Mouse (Mus musculus): ENCODE data around the gene Ube2e2. TPM values are rescaled to one million over a fixed set of nuclear protein-coding genes. Genes with fewer than 3 reads are reported as not detected.

The Ube2e2 gene
- polyA plus RNA-seq (2012; rRNA removed): 98.0 and 116 TPM in 2 replicates

DNA sequence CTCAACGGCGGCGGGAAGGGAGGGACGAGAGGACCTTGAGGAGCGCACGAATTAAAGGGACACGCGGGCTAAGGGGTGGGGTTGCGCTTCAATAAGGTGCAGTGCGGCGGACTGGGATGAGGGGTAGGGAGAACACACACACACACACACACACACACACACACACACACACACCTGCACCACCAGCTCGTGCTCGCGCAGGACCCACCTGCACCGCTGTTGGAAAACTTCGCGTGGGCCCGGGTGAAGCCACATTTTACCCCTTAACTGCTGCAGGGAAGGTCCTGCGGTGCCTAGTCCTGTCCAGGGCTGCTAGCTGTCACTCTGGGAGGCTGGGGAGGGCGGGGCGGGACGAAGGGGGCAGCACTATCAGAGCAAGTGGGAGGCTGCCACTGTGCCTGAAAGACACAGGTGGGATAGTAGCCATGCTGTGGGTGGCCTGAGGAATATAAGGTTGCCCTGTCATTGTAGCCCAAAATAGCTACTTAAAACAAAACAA is at the start of gene Ube2e2:
Gene Ube2e2, minus strand, starts transcription at position 321 of the 499 bp plus-strand sequence.
- 2% methylated on average over 22 of the region's 22 CpGs for WGBS
- no peak for TF ChIP-seq CTCF (IDR thresholded peaks at IDR 0.05; ENCODE audit: insufficient read depth, low read length)
- no peak for TF ChIP-seq POLR2A (IDR thresholded peaks at IDR 0.05; ENCODE audit: borderline replicate concordance, extremely low read depth, low read depth, low read length)
- H3K4me3 ChIP-seq (replicated peaks; ENCODE audit: extremely low read depth, low read depth, low read length): peak within 1 kb of the TSS; percentile 65
- no peak for DNase-seq
- peaks cover 2% of the 10 kb centered on the region; the same call in 1 of the 2 replicates for H3K4me1 ChIP-seq (ENCODE audit: control insufficient read depth, insufficient read depth, low read length)

DNA sequence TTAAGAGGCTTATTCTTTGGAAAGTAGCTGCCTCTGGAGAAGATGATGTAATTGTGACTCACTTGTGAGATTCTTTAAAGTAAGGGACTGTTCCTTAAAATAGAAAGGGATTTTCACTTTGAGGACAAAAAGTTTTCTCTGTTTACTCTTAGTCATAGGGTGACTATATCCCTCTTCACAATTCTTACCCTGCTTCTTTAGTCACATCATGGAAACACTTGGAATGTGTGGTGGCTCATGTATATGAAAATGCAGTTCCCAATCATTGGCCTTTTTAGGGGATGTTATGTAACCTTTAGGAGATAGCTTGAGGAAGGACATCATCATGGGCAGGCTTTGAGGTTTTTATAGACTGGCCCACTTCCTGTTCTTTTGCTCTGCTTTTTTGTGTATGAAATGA is 46.0 kb upstream of the Ube2e2 start:
- no peak for TF ChIP-seq POLR2A (IDR thresholded peaks at IDR 0.05; ENCODE audit: borderline replicate concordance, extremely low read depth, low read depth, low read length)
- no peak for TF ChIP-seq CTCF (IDR thresholded peaks at IDR 0.05; ENCODE audit: insufficient read depth, low read length)
- no peaks in the 10 kb centered on the region for H3K4me1 ChIP-seq (ENCODE audit: control insufficient read depth, insufficient read depth, low read length)
- H3K4me3 ChIP-seq (replicated peaks; ENCODE audit: extremely low read depth, low read depth, low read length): no peak overlapping the region
- no peak for DNase-seq

DNA sequence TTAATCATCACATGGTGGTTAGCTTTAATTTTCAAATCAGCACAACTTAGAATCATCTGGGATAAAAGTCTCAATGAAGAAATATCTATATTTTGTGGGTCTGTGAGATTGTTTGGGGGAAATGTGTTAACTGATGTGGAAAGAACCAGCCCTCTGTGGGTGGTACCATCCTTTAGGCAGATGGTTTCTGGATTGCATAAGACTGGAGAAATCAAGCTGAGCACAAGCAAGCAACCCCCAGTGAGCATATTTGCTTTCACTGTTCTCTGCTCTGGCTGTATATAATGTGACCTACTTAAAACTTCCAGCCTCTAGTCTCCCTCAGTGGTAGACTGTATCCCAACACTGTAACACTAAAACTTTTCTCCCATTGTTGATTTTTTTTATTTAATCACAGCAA is 9.5 kb upstream of the Ube2e2 start:
- DNase-seq: no peak
- H3K4me3 ChIP-seq (replicated peaks; ENCODE audit: extremely low read depth, low read depth, low read length): no peak overlapping the region
- TF ChIP-seq POLR2A (IDR thresholded peaks at IDR 0.05; ENCODE audit: borderline replicate concordance, extremely low read depth, low read depth, low read length): no peak
- TF ChIP-seq CTCF (IDR thresholded peaks at IDR 0.05; ENCODE audit: insufficient read depth, low read length): no peak

DNA sequence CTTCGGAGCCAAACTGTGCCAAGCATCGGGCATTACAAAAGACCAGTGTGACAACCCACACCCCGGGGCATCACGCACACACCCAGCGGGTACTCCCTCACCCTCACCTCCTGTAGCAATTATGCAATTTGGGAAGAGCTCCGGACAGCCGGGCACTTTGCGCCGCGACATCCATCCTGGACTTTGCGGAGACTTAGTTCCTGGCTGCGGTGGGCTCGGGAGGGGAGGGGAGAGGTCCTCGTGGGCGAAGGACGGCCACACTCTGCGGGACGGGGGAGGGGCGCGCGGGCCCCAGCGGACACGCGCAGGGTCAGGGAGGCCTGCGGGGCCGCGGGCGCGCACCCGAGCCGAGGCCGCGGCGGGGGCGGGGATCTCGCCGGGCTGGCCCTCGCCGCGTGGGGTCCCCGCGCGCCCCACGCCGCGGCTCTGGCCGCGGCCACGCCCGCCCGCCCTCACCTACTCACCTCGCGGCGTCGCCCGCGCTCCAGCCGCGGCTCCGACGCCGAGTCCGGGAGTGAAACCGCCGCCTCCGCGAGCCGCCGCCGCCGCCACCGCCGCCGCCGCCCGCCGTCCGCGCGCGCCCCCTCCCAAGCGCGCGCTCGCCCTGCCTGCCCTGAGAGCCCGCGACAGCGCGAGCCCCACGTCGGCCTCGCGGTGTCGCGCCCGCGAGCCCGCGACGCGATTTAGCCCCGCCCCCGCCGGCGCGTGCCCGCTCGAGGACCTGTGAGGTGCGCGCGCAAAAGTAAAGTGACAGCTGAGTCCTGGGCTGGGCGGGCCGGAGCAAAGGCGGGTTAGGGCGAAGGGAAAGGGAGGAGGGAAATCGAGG is 733 bp downstream of the Ube2e2 start:
- WGBS: 2% methylated on average over 95 of the region's 116 CpGs
- peaks cover 2% of the 10 kb centered on the region; the same call in 1 of the 2 replicates for H3K4me1 ChIP-seq (ENCODE audit: control insufficient read depth, insufficient read depth, low read length)
- H3K4me3 ChIP-seq (replicated peaks; ENCODE audit: extremely low read depth, low read depth, low read length): peak overlapping the region; percentile 65
- TF ChIP-seq POLR2A (IDR thresholded peaks at IDR 0.05; ENCODE audit: borderline replicate concordance, extremely low read depth, low read depth, low read length) (no peak), CTCF (IDR thresholded peaks at IDR 0.05; ENCODE audit: insufficient read depth, low read length) (no peak)
- DNase-seq: peak; percentile 89

More for the DNA sequence above, 9.5 kb upstream of the Ube2e2 start:
- no peaks in the 10 kb centered on the region for H3K4me1 ChIP-seq (ENCODE audit: control insufficient read depth, insufficient read depth, low read length)

DNA sequence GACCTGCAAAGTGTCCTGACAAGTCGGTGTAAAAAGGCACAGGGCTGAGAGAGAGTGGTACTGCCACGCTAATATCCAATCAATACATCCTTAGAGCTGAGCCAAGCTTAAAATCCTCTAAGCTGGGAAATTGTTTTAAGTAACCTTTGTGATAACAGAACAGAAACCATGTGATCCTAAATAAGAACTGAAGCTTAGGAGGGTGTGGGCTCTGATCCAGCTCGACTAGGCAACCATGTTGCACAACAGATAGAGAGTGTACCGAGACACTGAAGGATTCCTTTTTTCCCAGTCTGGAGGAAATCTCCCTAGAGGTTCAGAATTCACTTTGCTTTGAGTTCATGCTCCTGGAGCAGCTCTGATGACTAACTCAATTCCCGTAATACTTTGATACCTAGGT is 4.5 kb downstream of the Ube2e2 start:
- TF ChIP-seq CTCF (IDR thresholded peaks at IDR 0.05; ENCODE audit: insufficient read depth, low read length) (no peak), POLR2A (IDR thresholded peaks at IDR 0.05; ENCODE audit: borderline replicate concordance, extremely low read depth, low read depth, low read length) (no peak)
- no peak for DNase-seq
- 67% methylated on average over 5 of the region's 5 CpGs for WGBS
- Histone ChIP-seq H3K4me3 (replicated peaks; ENCODE audit: extremely low read depth, low read depth, low read length) (no peak overlapping the region), H3K4me1 (ENCODE audit: control insufficient read depth, insufficient read depth, low read length) (peaks cover 2% of the 10 kb centered on the region; the same call in 1 of the 2 replicates)

DNA sequence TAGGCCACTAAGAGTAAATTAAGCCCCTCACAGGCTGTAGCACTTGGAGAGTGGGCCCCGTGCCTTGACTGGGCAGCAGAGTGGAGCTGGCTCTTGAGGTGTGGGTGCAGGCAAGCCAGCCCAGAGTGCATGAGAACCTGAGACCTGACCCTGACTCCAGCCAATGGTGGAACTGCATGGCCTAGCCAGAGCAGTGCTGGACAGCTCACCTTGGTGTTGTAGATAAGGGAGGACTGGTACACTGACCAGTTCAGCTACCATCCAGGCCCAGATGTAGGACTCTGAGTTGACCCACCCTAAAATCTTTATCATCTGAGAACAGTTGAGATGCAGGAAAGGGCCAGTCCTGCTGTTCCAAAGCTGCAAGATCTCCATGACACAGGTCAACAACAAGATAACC is 11.6 kb downstream of the Ube2e2 start:
- DNase-seq: no peak
- H3K4me3 ChIP-seq (replicated peaks; ENCODE audit: extremely low read depth, low read depth, low read length): no peak overlapping the region
- TF ChIP-seq CTCF (IDR thresholded peaks at IDR 0.05; ENCODE audit: insufficient read depth, low read length) (no peak), POLR2A (IDR thresholded peaks at IDR 0.05; ENCODE audit: borderline replicate concordance, extremely low read depth, low read depth, low read length) (no peak)
- 80% methylated on average over 1 of the region's 1 CpGs for WGBS
- H3K4me1 ChIP-seq (ENCODE audit: control insufficient read depth, insufficient read depth, low read length): no peaks in the 10 kb centered on the region

DNA sequence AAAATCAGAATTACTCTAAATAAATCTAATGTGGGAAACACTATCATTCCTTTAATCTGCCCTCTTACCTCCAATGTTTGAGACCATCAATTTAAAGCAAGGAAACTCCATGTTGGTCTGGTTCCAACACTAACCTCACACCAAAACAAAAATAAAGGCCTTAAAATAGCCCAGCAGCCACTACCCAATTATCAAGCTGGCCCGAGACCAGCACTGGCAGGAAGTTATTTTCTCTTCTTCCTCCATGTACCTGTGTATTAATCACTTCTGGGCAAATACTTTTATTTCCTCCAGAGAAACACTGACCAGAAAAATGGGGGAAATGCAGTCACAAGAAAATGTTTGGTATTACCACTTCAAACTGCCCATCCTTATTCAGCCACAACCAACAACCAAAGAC is 23.4 kb downstream of the Ube2e2 start:
- no peaks in the 10 kb centered on the region; the same call in 1 of the 2 replicates for H3K4me1 ChIP-seq (ENCODE audit: control insufficient read depth, insufficient read depth, low read length)
- H3K4me3 ChIP-seq (replicated peaks; ENCODE audit: extremely low read depth, low read depth, low read length): no peak overlapping the region
- TF ChIP-seq POLR2A (IDR thresholded peaks at IDR 0.05; ENCODE audit: borderline replicate concordance, extremely low read depth, low read depth, low read length) (no peak), CTCF (IDR thresholded peaks at IDR 0.05; ENCODE audit: insufficient read depth, low read length) (no peak)
- no peak for DNase-seq
- WGBS: 55% methylated on average over 1 of the region's 1 CpGs

DNA sequence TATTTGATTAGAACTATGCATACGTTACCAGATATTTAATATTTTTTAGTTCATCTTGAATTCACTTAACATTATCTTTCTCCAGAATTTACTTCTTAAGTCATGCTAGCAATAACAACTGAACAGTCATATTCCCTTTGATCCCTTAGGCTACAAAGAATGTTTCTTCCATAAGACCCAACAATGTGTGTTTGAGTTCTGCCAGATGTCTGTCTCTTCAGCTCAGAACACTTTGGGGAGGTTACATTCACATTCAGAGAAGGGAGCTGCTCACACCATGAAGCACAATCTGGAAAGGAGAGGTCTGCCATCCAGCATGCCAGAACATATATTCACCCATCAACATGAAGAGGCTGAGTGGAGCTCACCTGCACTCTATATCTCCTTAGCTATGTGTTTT is 65.4 kb downstream of the Ube2e2 start:
- no peak for DNase-seq
- WGBS: 87% methylated on average over 1 of the region's 1 CpGs
- TF ChIP-seq CTCF (IDR thresholded peaks at IDR 0.05; ENCODE audit: insufficient read depth, low read length) (no peak), POLR2A (IDR thresholded peaks at IDR 0.05; ENCODE audit: borderline replicate concordance, extremely low read depth, low read depth, low read length) (no peak)
- Histone ChIP-seq H3K4me3 (replicated peaks; ENCODE audit: extremely low read depth, low read depth, low read length) (no peak overlapping the region), H3K4me1 (ENCODE audit: control insufficient read depth, insufficient read depth, low read length) (no peaks in the 10 kb centered on the region; the same call in 1 of the 2 replicates)

DNA sequence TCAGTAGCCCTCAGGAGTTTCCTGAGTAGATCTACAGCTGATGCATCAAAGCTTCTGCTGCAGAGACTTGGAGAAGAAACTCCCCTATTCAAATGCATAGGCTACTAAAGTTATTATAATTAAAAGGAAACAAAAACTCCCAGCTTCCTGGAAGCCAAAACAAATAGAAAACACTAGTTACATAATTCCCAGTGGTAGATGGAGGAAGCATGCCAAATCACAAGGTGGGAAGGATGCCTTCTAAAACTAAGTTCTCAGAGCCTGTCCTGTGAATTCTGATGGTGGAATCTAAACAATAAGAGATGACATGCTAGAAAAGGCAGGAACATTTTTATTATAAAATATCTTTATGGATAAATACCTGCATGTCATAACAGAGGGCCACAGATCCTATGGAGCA is 67.3 kb downstream of the Ube2e2 start:
- H3K4me1 ChIP-seq (ENCODE audit: control insufficient read depth, insufficient read depth, low read length): no peaks in the 10 kb centered on the region; the same call in 1 of the 2 replicates
- DNase-seq: no peak
- TF ChIP-seq POLR2A (IDR thresholded peaks at IDR 0.05; ENCODE audit: borderline replicate concordance, extremely low read depth, low read depth, low read length) (no peak), CTCF (IDR thresholded peaks at IDR 0.05; ENCODE audit: insufficient read depth, low read length) (no peak)
- no peak overlapping the region for H3K4me3 ChIP-seq (replicated peaks; ENCODE audit: extremely low read depth, low read depth, low read length)

DNA sequence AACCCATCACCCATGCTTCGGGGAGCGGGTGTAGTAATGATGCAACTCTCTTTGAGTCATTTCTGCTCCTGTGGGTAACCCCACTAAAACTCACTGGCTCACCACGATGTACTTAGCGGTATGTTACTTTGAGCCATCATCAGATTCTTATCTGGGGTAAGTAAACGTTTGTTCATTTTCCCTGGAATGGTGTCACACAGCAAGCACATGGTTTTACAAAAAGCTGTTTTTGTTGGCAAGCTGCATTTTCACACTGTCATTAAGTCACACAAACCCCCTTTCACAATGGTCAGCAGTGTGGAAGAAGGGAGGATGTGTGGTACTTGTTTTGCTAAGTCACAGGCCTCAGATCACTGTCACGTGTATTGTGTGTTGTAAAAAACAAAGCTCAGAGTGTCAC is 73.4 kb downstream of the Ube2e2 start:
- 48% methylated on average over 6 of the region's 6 CpGs for WGBS
- TF ChIP-seq POLR2A (IDR thresholded peaks at IDR 0.05; ENCODE audit: borderline replicate concordance, extremely low read depth, low read depth, low read length) (no peak), CTCF (IDR thresholded peaks at IDR 0.05; ENCODE audit: insufficient read depth, low read length) (no peak)
- DNase-seq: no peak
- no peaks in the 10 kb centered on the region for H3K4me1 ChIP-seq (ENCODE audit: control insufficient read depth, insufficient read depth, low read length)
- no peak overlapping the region for H3K4me3 ChIP-seq (replicated peaks; ENCODE audit: extremely low read depth, low read depth, low read length)
